Mouse (Mus musculus): ENCODE measurements around the gene Vps29. TPM values are rescaled to one million over a fixed set of nuclear protein-coding genes. Genes with fewer than 3 reads are reported as not detected.

Gene Vps29
- polyA plus RNA-seq, 1 experiment from 2014 or later: 104 TPM

DNA sequence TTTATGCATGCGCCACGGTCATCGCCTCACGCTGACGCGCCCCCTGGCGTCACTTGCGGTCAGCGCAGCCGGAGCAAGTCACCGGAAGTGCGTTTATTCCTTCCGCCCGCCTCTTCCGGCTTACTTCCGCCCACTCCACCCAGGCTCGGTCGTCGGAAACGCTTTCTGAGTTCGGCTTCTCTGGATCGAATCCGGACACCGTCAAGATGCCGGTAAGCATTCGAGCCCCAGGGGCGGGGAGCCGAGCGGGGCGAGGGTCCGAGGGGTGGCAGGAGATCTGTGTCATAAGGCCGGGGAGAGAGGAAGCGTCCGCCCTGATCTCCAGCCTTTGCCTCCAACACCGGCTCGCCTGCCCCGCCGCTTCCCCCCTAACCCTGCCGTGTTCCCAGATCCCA lies 37.6 kb downstream of the Vps29 start, which contains the start of gene Arpc3:
Gene Arpc3, plus strand, starts transcription at position 93 of the 395 bp plus-strand sequence.
- Histone ChIP-seq H3K27me3 (ENCODE audit: insufficient read depth, low read length) (no peaks in the 10 kb centered on the region), H3K36me3 (replicated peaks; ENCODE audit: insufficient read depth, low read length) (peaks cover 5% of the 10 kb centered on the region), H3K27ac (ENCODE audit: low read depth) (peak within 1 kb of the TSS; percentile 95), H3K9me3 (ENCODE audit: low read length) (no peaks in the 10 kb centered on the region), H3K4me3 (ENCODE audit: low read depth, low read length) (peak within 1 kb of the TSS; percentile 99), H3K9ac (replicated peaks) (peak within 1 kb of the TSS; percentile 97), H3K4me2 (ENCODE audit: low read depth, low read length) (peak within 1 kb of the TSS; percentile 90), H3K4me1 (ENCODE audit: insufficient read depth) (peaks cover 11% of the 10 kb centered on the region)
- peak; percentile 95 for DNase-seq
- TF ChIP-seq CTCF (IDR thresholded peaks at IDR 0.05; ENCODE audit: low read depth): peak; percentile 98
- TF ChIP-seq EP300 (IDR thresholded peaks at IDR 0.05; ENCODE audit: low read depth): no peak
- WGBS (ENCODE audit: insufficient replicate concordance): under 1% methylated on average over 39 of the region's 39 CpGs
- ATAC-seq: peak; percentile 89

GRCm38 (mm10) chr5:122392227-122393004 lies 38.2 kb downstream of the Vps29 start:
- peaks cover 11% of the 10 kb centered on the region for H3K4me1 ChIP-seq (ENCODE audit: insufficient read depth)
- peak overlapping the region; percentile 99 for H3K4me3 ChIP-seq (ENCODE audit: low read depth, low read length)
- H3K36me3 ChIP-seq (replicated peaks; ENCODE audit: insufficient read depth, low read length): peaks cover 11% of the 10 kb centered on the region
- peak overlapping the region; percentile 90 for H3K4me2 ChIP-seq (ENCODE audit: low read depth, low read length)
- ATAC-seq (peak; percentile 34), DNase-seq (peak; percentile 42)
- H3K27me3 ChIP-seq (ENCODE audit: insufficient read depth, low read length): no peaks in the 10 kb centered on the region
- H3K9me3 ChIP-seq (ENCODE audit: low read length): no peaks in the 10 kb centered on the region
- 7% methylated on average over 19 of the region's 19 CpGs for WGBS (ENCODE audit: insufficient replicate concordance)
- H3K9ac ChIP-seq (replicated peaks): peak overlapping the region; percentile 97
- TF ChIP-seq CTCF (IDR thresholded peaks at IDR 0.05; ENCODE audit: low read depth): no peak
- no peak for TF ChIP-seq EP300 (IDR thresholded peaks at IDR 0.05; ENCODE audit: low read depth)
- H3K27ac ChIP-seq (ENCODE audit: low read depth): peak overlapping the region; percentile 95

- Histone ChIP-seq H3K36me3 (replicated peaks; ENCODE audit: insufficient read depth, low read length) (peaks cover 23% of the 10 kb centered on the region), H3K4me2 (ENCODE audit: low read depth, low read length) (no peak overlapping the region), H3K4me1 (ENCODE audit: insufficient read depth) (peaks cover 11% of the 10 kb centered on the region), H3K9ac (replicated peaks) (no peak overlapping the region), H3K4me3 (ENCODE audit: low read depth, low read length) (no peak overlapping the region), H3K27me3 (ENCODE audit: insufficient read depth, low read length) (no peaks in the 10 kb centered on the region), H3K9me3 (ENCODE audit: low read length) (no peaks in the 10 kb centered on the region), H3K27ac (ENCODE audit: low read depth) (no peak overlapping the region)
- ATAC-seq (peak; percentile 33; the same call in 1 of the 2 replicates), DNase-seq (peak; percentile 88)
- WGBS (ENCODE audit: insufficient replicate concordance): 46% methylated on average over 2 of the region's 2 CpGs
- TF ChIP-seq CTCF (IDR thresholded peaks at IDR 0.05; ENCODE audit: low read depth): peak; percentile 89
- TF ChIP-seq EP300 (IDR thresholded peaks at IDR 0.05; ENCODE audit: low read depth): no peak
Measured at GRCm38 (mm10) chr5:122393887-122394286, 39.7 kb downstream of the Vps29 start.

GRCm38 (mm10) chr5:122396791-122397190 lies 42.6 kb downstream of the Vps29 start:
- ATAC-seq: peak; percentile 49
- TF ChIP-seq CTCF (IDR thresholded peaks at IDR 0.05; ENCODE audit: low read depth) (no peak), EP300 (IDR thresholded peaks at IDR 0.05; ENCODE audit: low read depth) (peak; percentile 50; the same call in 1 of the 2 replicates)
- 42% methylated on average over 10 of the region's 10 CpGs for WGBS (ENCODE audit: insufficient replicate concordance)
- H3K4me2 ChIP-seq (ENCODE audit: low read depth, low read length): 0 out of 2 replicates have a peak overlapping the region, but pooled peaks have one; percentile 13
- H3K4me3 ChIP-seq (ENCODE audit: low read depth, low read length): no peak overlapping the region
- H3K4me1 ChIP-seq (ENCODE audit: insufficient read depth): peaks cover 20% of the 10 kb centered on the region
- DNase-seq: no peak
- no peaks in the 10 kb centered on the region for H3K27me3 ChIP-seq (ENCODE audit: insufficient read depth, low read length)
- H3K9ac ChIP-seq (replicated peaks): no peak overlapping the region
- peaks cover 44% of the 10 kb centered on the region for H3K36me3 ChIP-seq (replicated peaks; ENCODE audit: insufficient read depth, low read length)
- peak overlapping the region; percentile 76 for H3K27ac ChIP-seq (ENCODE audit: low read depth)
- no peaks in the 10 kb centered on the region for H3K9me3 ChIP-seq (ENCODE audit: low read length)

DNA sequence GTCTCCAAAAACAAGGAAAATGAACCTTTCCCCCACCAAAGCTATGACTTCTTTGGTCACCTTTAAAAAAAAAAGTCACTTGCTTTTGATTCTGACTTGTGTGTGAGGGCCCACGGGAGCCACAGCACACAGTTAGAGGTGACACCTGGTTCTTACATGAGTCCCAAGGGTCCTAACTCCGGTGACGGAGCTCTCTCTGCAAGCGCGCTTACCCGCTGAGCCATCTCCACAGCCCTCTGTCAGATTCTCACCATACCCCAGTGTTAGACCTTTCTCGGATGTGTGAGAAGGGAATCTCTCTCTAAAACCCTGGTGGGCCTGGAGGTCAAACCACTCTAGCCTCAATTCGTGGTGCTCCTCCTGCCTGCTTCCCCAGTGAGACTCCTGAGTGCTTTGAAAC lies 43.3 kb downstream of the Vps29 start:
- Histone ChIP-seq H3K27me3 (ENCODE audit: insufficient read depth, low read length) (no peaks in the 10 kb centered on the region), H3K36me3 (replicated peaks; ENCODE audit: insufficient read depth, low read length) (peaks cover 51% of the 10 kb centered on the region), H3K4me1 (ENCODE audit: insufficient read depth) (peaks cover 18% of the 10 kb centered on the region), H3K9ac (replicated peaks) (0 out of 2 replicates have a peak overlapping the region, but pooled peaks have one; percentile 30), H3K9me3 (ENCODE audit: low read length) (no peaks in the 10 kb centered on the region), H3K27ac (ENCODE audit: low read depth) (peak overlapping the region; percentile 64; the same call in 1 of the 2 replicates), H3K4me3 (ENCODE audit: low read depth, low read length) (no peak overlapping the region), H3K4me2 (ENCODE audit: low read depth, low read length) (no peak overlapping the region)
- WGBS (ENCODE audit: insufficient replicate concordance): 76% methylated on average over 8 of the region's 8 CpGs
- no peak for ATAC-seq
- DNase-seq: no peak
- TF ChIP-seq EP300 (IDR thresholded peaks at IDR 0.05; ENCODE audit: low read depth): no peak

DNA sequence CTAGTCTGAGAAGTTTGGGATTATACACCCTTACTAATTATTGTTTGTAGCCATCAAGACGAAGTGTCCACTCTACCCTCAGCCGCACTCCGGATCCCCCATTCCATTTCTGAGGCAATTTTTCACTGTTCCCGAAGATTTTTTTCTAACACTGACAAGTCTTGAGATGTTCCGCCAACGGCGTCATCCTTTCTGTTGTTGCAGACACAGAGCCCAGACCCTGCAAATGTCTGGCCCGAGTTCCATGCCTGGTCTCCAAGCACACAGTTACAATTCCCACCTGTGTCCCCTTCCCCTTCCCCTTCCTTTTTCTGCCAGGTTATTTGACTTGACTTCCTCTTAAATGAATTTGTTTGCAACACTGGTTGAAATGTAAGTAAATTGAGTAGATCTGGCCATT lies 45.7 kb downstream of the Vps29 start:
- no peaks in the 10 kb centered on the region for H3K9me3 ChIP-seq (ENCODE audit: low read length)
- no peak overlapping the region for H3K4me3 ChIP-seq (ENCODE audit: low read depth, low read length)
- H3K4me2 ChIP-seq (ENCODE audit: low read depth, low read length): no peak overlapping the region
- H3K9ac ChIP-seq (replicated peaks): no peak overlapping the region
- peaks cover 9% of the 10 kb centered on the region for H3K4me1 ChIP-seq (ENCODE audit: insufficient read depth)
- DNase-seq: no peak
- H3K27ac ChIP-seq (ENCODE audit: low read depth): no peak overlapping the region
- ATAC-seq: no peak
- peaks cover 69% of the 10 kb centered on the region for H3K36me3 ChIP-seq (replicated peaks; ENCODE audit: insufficient read depth, low read length)
- 86% methylated on average over 8 of the region's 8 CpGs for WGBS (ENCODE audit: insufficient replicate concordance)
- H3K27me3 ChIP-seq (ENCODE audit: insufficient read depth, low read length): no peaks in the 10 kb centered on the region
- TF ChIP-seq EP300 (IDR thresholded peaks at IDR 0.05; ENCODE audit: low read depth): no peak
- no peak for TF ChIP-seq CTCF (IDR thresholded peaks at IDR 0.05; ENCODE audit: low read depth)
